Mouse (Mus musculus): ENCODE measurements around the gene Scrn3. TPM values are rescaled to one million over a fixed set of nuclear protein-coding genes. Genes with fewer than 3 reads are reported as not detected.
A peak's percentile ranks its signal among the peaks of the same experiment; 100 is the strongest.

Gene Scrn3
- polyA plus RNA-seq, 1 experiment from 2014 or later = 7.2 TPM

DNA sequence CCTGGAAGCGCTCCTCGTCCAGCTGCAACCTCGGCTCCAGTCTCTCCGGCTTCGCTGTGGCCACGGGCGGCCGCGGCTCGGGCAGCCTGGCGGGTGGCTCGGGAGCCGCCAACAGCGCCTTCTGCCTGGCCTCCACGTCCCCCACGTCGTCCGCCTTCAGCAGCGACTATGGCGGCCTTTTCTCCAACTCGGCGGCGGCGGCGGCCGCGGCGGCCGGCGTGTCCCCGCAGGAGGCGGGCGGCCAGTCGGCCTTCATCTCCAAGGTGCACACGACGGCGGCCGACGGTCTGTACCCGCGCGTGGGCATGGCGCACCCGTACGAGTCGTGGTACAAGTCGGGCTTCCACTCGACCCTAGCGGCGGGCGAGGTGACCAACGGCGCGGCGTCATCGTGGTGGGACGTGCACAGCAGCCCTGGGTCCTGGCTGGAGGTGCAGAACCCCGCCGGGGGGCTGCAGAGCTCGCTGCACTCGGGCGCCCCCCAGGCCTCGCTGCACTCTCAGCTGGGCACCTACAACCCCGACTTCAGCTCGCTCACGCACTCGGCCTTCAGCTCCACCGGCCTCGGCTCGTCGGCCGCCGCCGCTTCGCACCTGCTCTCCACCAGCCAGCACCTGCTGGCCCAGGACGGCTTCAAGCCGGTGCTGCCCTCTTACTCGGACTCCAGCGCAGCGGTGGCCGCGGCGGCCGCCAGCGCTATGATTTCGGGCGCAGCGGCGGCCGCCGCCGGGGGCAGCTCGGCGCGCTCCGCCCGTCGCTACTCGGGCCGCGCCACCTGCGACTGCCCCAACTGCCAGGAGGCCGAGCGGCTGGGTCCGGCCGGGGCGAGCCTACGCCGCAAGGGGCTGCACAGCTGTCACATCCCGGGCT is 38.9 kb upstream of the Scrn3 start:
- Histone ChIP-seq H3K4me1 (ENCODE audit: control insufficient read depth, insufficient read depth, low read length) (peaks cover 10% of the 10 kb centered on the region), H3K4me2 (ENCODE audit: low read length) (peak overlapping the region; percentile 56), H3K36me3 (ENCODE audit: control insufficient read depth, insufficient read depth, low read length) (peaks cover 13% of the 10 kb centered on the region; the same call in 1 of the 2 replicates), H3K27ac (ENCODE audit: low read depth, low read length) (peak overlapping the region; percentile 87), H3K9ac (ENCODE audit: low read length) (peak overlapping the region; percentile 77), H3K9me3 (replicated peaks; ENCODE audit: control insufficient read depth, low read length) (no peaks in the 10 kb centered on the region), H3K4me3 (ENCODE audit: low read depth, low read length) (peak overlapping the region; percentile 51), H3K27me3 (replicated peaks; ENCODE audit: control insufficient read depth, insufficient read depth, low read length) (peaks cover 45% of the 10 kb centered on the region)
- WGBS = under 1% methylated on average over 109 of the region's 110 CpGs
- ATAC-seq (peak; percentile 8; the same call in 1 of the 2 replicates), DNase-seq (ENCODE audit: low spot score) (peak; percentile 58)

DNA sequence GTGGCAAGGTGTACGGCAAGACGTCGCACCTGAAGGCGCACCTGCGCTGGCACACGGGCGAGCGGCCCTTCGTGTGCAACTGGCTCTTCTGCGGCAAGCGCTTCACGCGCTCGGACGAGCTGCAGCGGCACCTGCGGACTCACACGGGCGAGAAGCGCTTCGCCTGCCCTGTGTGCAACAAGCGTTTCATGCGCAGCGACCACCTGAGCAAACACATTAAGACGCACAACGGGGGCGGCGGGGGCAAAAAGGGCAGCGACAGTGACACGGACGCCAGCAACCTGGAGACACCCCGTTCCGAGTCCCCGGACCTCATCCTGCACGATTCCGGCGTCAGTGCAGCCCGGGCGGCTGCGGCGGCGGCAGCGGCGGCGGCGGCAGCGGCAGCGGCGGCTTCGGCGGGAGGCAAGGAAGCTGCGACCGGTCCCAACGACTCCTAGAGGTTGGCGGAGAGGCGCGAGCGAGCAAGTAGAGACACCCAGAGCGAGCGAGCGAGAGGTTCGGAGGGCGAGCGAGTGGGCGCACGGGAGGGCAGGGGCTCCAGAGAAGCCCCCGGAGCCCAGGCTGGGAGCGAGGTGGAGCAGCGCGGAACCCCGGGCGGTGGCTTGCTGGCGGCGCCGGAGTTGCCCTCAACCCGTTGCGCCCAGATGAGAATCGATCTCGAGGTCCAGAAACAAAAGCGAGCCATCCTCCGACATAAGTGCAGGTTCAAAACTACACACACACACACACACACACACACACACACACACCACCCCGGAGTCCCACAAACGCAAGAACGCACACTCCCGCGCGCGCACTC is 38.1 kb upstream of the Scrn3 start:
- no peak for ATAC-seq

DNA sequence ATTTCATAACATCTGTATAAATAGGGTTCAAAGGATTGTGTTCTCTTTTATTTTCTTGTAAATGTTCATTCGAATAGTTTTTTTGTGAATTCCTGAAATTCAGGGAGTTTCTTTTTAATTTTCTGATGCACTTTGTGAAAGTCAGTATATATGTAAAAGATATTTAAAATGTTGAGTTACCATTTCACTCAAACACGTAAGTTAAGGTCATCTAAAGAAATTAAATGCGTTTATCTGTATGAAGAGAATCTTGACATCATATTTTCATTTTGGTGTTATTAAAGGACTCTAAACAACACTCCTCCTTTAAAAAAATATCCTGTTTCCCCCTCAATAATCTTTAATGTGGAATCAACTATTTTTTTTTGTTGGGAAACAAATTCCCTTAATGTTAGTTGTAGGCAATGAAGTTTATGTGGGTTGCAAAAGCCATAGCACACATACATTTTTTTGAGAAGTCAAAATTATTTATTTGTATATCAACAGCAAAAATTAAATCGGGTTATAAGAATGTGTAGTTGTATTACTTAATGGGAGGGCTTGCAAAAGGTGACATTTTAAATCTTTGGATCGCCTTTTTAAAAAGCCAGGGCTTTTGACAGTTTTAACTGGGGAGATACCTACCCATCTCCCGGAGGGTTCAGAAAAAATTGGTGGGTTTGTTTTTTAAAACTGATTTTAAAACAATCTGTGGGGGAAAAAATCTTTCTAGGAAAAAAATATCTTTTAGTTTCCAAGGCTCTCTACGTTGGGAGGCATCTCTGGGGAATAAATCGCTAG is 37.0 kb upstream of the Scrn3 start:
- Histone ChIP-seq H3K27ac (ENCODE audit: low read depth, low read length) (peak overlapping the region; percentile 92; the same call in 1 of the 2 replicates), H3K36me3 (ENCODE audit: control insufficient read depth, insufficient read depth, low read length) (peaks cover 13% of the 10 kb centered on the region; the same call in 1 of the 2 replicates), H3K4me3 (ENCODE audit: low read depth, low read length) (peak overlapping the region; percentile 34), H3K9ac (ENCODE audit: low read length) (peak overlapping the region; percentile 60), H3K4me1 (ENCODE audit: control insufficient read depth, insufficient read depth, low read length) (peaks cover 14% of the 10 kb centered on the region), H3K27me3 (replicated peaks; ENCODE audit: control insufficient read depth, insufficient read depth, low read length) (peaks cover 47% of the 10 kb centered on the region), H3K9me3 (replicated peaks; ENCODE audit: control insufficient read depth, low read length) (no peaks in the 10 kb centered on the region), H3K4me2 (ENCODE audit: low read length) (peak overlapping the region; percentile 56)
- 7% methylated on average over 8 of the region's 8 CpGs for WGBS
- DNase-seq (ENCODE audit: low spot score) = no peak
- ATAC-seq = no peak

More for the DNA sequence above, 38.1 kb upstream of the Scrn3 start:
- peak; percentile 45 for DNase-seq (ENCODE audit: low spot score)
- peak overlapping the region; percentile 51 for H3K4me3 ChIP-seq (ENCODE audit: low read depth, low read length)
- peak overlapping the region; percentile 56 for H3K4me2 ChIP-seq (ENCODE audit: low read length)
- H3K27ac ChIP-seq (ENCODE audit: low read depth, low read length) = peak overlapping the region; percentile 87
- peak overlapping the region; percentile 77 for H3K9ac ChIP-seq (ENCODE audit: low read length)
- H3K36me3 ChIP-seq (ENCODE audit: control insufficient read depth, insufficient read depth, low read length) = peaks cover 13% of the 10 kb centered on the region; the same call in 1 of the 2 replicates
- under 1% methylated on average over 81 of the region's 88 CpGs for WGBS
- peaks cover 51% of the 10 kb centered on the region for H3K27me3 ChIP-seq (replicated peaks; ENCODE audit: control insufficient read depth, insufficient read depth, low read length)
- peaks cover 13% of the 10 kb centered on the region for H3K4me1 ChIP-seq (ENCODE audit: control insufficient read depth, insufficient read depth, low read length)
- no peaks in the 10 kb centered on the region for H3K9me3 ChIP-seq (replicated peaks; ENCODE audit: control insufficient read depth, low read length)

DNA sequence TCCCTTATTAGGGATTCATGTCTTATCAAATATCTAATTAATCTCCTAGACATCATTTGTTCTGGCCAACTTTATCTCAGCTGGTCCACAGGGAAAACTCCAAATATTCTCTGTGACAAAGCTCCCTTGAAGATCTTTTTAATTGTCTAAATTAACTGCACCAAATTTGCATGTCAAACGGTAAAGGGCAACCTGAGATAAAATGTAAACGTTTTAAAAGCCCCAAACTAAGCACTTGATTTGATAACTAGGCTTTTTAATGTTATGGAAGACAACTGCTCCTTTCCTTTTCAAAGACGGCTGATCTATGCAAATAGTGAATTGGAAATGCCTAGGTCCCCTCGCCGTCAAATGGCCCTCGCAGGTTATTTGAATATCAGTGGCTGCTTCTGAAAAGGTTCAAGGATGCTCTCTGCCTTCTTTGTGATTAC is 36.2 kb upstream of the Scrn3 start:
- Histone ChIP-seq H3K9ac (ENCODE audit: low read length) (peak overlapping the region; percentile 60), H3K36me3 (ENCODE audit: control insufficient read depth, insufficient read depth, low read length) (peaks cover 13% of the 10 kb centered on the region; the same call in 1 of the 2 replicates), H3K9me3 (replicated peaks; ENCODE audit: control insufficient read depth, low read length) (no peaks in the 10 kb centered on the region), H3K4me3 (ENCODE audit: low read depth, low read length) (peak overlapping the region; percentile 34), H3K4me2 (ENCODE audit: low read length) (peak overlapping the region; percentile 55), H3K27ac (ENCODE audit: low read depth, low read length) (peak overlapping the region; percentile 92), H3K4me1 (ENCODE audit: control insufficient read depth, insufficient read depth, low read length) (peaks cover 14% of the 10 kb centered on the region; the same call in 1 of the 2 replicates), H3K27me3 (replicated peaks; ENCODE audit: control insufficient read depth, insufficient read depth, low read length) (peaks cover 46% of the 10 kb centered on the region)
- ATAC-seq (no peak), DNase-seq (ENCODE audit: low spot score) (peak; percentile 75)
- WGBS = 0% methylated on average over 6 of the region's 6 CpGs

DNA sequence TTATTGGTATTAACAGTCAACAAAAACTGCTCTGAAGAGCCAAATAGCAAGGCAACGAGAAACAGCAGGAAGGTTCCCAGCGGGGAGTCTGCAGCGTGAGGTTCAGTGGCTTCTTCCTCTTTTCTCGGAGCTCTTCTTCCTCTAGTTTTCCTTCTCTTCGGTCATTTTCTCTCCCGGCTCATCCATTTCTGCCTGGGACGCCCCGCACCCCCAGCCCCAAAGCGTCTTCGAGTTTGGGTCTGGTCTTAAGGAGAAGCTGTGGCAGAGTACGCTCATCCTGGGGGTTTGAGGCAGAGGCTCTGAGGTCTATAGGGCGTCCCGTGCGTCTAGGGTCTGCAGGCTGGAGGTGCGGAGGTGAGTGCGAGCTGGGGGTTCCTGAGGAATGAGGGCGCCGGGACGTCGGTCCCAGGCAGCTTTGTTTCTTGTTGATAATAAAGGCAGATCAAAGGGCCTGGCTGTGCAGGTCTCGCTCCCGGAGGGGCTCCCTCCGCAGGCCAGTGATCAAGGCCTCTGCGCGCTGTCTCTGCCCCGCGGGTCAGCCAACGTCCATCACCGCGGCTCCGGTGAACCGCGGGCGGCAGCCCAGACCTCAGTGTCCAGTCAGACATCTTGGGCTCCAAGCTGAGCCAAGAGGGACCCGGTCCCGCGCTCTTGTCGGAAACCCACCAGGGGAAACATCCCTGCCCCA is 35.2 kb upstream of the Scrn3 start:
- Histone ChIP-seq H3K9ac (ENCODE audit: low read length) (peak overlapping the region; percentile 72), H3K4me3 (ENCODE audit: low read depth, low read length) (peak overlapping the region; percentile 34), H3K27me3 (replicated peaks; ENCODE audit: control insufficient read depth, insufficient read depth, low read length) (peaks cover 45% of the 10 kb centered on the region), H3K36me3 (ENCODE audit: control insufficient read depth, insufficient read depth, low read length) (peaks cover 13% of the 10 kb centered on the region; the same call in 1 of the 2 replicates), H3K9me3 (replicated peaks; ENCODE audit: control insufficient read depth, low read length) (no peaks in the 10 kb centered on the region), H3K4me2 (ENCODE audit: low read length) (peak overlapping the region; percentile 55), H3K27ac (ENCODE audit: low read depth, low read length) (peak overlapping the region; percentile 92), H3K4me1 (ENCODE audit: control insufficient read depth, insufficient read depth, low read length) (peaks cover 14% of the 10 kb centered on the region; the same call in 1 of the 2 replicates)
- DNase-seq (ENCODE audit: low spot score) (peak; percentile 59), ATAC-seq (0 out of 2 replicates have a peak, but pooled peaks have one; percentile 3)
- WGBS = 2% methylated on average over 38 of the region's 38 CpGs

DNA sequence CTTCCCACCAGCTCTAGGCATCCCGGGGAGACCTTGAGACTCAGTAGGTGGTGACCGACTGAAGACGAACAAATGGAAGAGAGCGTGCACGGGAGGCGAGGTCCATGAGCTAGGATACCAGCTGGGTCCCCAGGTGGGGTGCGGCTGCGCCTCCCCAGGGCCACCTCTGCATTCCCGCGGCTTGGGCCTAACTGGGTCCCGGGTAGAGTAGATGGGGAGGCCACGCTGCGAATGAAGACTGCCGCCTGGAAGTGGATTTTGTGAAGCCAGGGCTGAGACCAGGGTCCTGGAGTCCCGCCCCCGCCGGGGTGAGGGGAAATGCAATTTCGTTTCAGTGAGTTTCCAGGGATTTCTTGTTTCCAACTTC is 34.7 kb upstream of the Scrn3 start:
- peak overlapping the region; percentile 34 for H3K4me3 ChIP-seq (ENCODE audit: low read depth, low read length)
- DNase-seq (ENCODE audit: low spot score) = peak; percentile 46
- peaks cover 13% of the 10 kb centered on the region; the same call in 1 of the 2 replicates for H3K36me3 ChIP-seq (ENCODE audit: control insufficient read depth, insufficient read depth, low read length)
- peaks cover 47% of the 10 kb centered on the region for H3K27me3 ChIP-seq (replicated peaks; ENCODE audit: control insufficient read depth, insufficient read depth, low read length)
- H3K27ac ChIP-seq (ENCODE audit: low read depth, low read length) = peak overlapping the region; percentile 92
- WGBS = under 1% methylated on average over 18 of the region's 18 CpGs
- H3K9ac ChIP-seq (ENCODE audit: low read length) = peak overlapping the region; percentile 72
- H3K4me2 ChIP-seq (ENCODE audit: low read length) = peak overlapping the region; percentile 55
- peaks cover 14% of the 10 kb centered on the region; the same call in 1 of the 2 replicates for H3K4me1 ChIP-seq (ENCODE audit: control insufficient read depth, insufficient read depth, low read length)
- no peak for ATAC-seq
- no peaks in the 10 kb centered on the region for H3K9me3 ChIP-seq (replicated peaks; ENCODE audit: control insufficient read depth, low read length)

DNA sequence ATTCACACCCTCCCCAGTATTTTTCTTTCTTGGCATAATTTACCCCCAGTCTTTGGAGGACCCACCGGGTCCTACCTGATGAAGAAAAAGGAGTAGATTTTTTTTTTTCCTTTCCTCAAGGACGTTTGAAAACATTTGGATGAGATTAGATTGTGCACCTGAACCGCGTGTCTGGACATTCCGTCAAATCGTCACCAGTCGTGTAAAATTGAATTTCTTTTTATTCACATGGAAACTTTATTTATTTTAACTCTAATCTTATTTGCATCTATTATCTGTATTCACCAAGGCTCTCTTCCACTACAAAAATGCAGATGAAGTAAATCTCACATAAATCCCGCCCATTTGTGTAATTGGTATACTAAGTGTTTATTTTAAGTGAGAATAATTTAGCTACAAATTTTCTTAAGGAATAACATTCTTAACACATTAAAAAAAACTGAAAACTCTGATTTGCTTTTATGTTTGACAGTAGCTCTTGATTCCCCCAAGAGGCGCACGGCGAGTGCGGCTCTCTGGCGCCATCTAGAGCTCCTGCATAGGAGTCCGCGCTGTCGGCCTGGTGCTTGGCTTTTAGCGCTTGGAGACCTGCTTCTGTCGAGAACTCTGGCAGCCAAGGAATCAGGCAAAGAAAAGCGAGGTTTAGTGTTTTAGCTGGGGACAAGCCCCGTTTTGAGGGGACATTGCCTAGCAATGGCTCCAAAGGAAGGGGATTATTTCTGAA is 34.1 kb upstream of the Scrn3 start:
- peak overlapping the region; percentile 92 for H3K27ac ChIP-seq (ENCODE audit: low read depth, low read length)
- DNase-seq (ENCODE audit: low spot score) = peak; percentile 96
- H3K4me2 ChIP-seq (ENCODE audit: low read length) = peak overlapping the region; percentile 55
- peaks cover 47% of the 10 kb centered on the region for H3K27me3 ChIP-seq (replicated peaks; ENCODE audit: control insufficient read depth, insufficient read depth, low read length)
- H3K9me3 ChIP-seq (replicated peaks; ENCODE audit: control insufficient read depth, low read length) = no peaks in the 10 kb centered on the region
- peaks cover 10% of the 10 kb centered on the region; the same call in 1 of the 2 replicates for H3K36me3 ChIP-seq (ENCODE audit: control insufficient read depth, insufficient read depth, low read length)
- H3K4me1 ChIP-seq (ENCODE audit: control insufficient read depth, insufficient read depth, low read length) = peaks cover 14% of the 10 kb centered on the region; the same call in 1 of the 2 replicates
- ATAC-seq = peak; percentile 69
- H3K4me3 ChIP-seq (ENCODE audit: low read depth, low read length) = peak overlapping the region; percentile 34
- peak overlapping the region; percentile 72 for H3K9ac ChIP-seq (ENCODE audit: low read length)
- under 1% methylated on average over 20 of the region's 20 CpGs for WGBS

Measured in forebrain, embryonic 14.5 days (tissue).